Mouse (Mus musculus) spleen, postnatal 4 days (tissue): Measurements from ENCODE around the gene Bri3bp.
"Not testable (repeated sequence)": the region's sequence is repeated elsewhere in the genome, so short reads cannot be mapped to it uniquely, and the experiment has no call there.

Experiments used
- DNase-seq, 2 experiments: peaks; one replicate each; pipeline ENCODE4 v3.0.0; 2022; ENCODE audit warnings: low spot score in 2 of 2

Bri3bp gene

DNA sequence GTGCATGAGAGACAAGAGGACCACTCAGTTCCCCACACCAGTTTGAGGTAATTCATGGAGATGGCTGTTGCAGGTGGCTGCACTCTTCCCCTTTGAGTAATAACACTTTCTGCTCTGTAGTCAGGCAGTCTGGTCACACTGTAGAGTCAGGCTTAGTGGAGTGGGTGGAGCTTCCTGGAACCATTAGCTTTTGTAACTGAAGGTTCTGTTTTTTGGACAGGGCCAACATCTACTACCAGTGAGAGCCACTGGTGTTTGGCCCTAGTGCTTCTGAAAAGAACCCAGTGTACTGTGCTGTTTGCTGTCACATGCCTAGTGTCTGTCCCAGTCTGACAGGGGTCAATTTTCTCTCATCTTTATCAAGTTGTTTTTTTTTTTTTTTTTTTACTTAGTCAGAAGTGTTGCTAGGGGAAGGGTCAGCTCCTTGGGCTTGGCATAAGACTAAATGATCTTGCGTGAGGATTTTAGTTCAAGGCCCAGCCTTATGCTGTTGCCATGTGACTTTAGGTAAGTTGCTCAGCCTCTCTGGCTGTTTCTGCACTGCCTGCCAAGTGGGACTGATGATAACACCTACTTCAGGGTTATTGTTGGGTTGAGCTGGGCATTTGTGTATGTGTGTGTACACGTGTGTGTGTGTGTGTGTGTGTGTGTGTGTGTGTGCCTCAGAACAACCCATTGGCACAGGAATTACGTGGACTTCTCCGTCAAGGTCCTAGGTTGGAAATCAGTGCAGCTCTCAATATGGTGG lies 43.8 kb downstream of the Bri3bp start:
- DNase-seq, result no peak

DNA sequence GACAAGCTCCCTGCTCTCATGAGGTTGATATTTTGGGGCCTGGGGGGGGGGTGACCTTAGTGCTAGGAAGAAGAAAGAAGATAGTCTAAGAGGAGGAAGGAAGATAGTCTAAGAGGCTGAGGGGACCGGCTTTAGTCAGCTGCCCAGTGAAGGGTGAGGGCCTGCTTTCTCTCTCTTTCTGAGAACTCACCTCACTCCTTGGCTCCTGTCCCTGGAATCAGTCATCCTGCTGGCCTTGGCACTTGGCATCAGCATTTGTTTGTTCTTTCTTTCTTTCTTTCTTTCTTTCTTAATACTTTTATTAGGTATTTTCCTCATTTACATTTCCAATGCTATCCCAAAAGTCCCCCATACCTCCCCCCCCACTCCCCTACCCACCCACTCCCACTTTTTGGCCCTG lies 44.7 kb downstream of the Bri3bp start:
- no peak for DNase-seq

DNA sequence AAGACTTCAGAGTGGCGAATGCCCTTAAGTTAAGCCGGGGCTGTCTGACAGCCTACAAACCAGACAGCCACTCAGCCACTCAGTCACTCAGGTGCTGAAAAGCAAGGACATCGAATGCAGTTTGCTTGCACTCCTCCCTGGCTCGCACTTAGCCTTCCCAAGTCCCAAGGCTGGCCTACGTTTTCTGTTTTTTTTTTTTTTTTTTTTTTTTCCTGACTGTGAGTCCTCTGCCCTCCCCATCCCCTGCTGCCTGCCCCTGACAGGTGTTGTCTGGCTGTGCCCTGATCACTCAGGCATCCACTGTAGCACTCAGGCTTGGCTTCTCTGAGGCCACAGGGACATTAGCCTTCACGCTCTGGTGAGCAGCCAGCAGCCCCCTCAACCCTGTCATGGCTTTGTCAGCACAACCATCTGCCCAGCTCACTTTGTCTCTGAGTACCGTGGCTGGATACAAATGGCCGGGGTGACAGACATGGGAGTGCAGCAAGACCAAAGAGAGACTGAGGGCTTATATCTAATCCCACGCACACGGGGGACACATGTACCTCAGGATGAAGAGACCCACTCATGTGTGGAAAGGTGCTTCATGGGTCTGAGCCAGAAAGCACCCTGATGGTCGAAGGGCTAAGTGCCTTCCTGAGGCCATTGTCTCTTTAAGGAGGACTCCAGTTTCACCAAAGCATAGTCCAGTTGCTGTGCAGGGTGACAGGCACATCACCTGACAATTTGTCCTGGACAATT lies 46.2 kb downstream of the Bri3bp start:
- DNase-seq, result no peak

DNA sequence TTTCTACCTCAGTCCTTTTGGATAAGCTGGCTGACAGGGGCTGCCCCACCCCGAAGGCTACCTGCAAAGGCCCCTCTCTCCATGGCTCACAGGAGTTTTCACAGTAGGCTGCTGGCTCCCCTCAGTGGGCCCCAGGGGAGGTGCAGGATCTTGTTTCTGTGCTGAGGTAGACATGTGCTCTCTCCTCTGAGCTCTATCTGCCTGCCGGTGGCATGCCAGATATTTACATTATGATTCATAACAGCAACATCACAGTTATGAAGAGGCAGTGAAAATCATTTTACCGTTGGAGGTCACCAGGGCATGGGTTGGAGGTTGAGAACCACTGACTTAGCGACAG lies 46.7 kb downstream of the Bri3bp start:
- DNase-seq, result peak in 1 of 2 experiments; percentile 36

DNA sequence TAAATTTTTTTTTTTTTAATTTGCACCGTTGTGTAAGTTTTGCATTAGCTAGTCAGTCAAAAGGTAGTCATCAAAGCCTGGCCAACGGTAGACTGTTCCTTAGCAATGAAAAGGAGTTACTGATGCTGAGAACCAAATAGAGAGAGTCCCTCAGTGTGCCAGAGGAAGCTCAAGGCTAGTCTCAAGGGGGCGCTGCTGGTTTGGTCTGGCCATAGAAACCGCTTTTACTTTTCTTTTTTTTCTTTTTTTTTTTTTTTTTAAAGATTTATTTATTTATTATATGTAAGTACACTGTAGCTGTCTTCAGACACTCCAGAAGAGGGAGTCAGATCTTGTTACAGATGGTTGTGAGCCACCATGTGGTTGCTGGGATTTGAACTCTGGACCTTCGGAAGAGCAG lies 47.6 kb downstream of the Bri3bp start:
- not testable (repeated sequence) for DNase-seq

DNA sequence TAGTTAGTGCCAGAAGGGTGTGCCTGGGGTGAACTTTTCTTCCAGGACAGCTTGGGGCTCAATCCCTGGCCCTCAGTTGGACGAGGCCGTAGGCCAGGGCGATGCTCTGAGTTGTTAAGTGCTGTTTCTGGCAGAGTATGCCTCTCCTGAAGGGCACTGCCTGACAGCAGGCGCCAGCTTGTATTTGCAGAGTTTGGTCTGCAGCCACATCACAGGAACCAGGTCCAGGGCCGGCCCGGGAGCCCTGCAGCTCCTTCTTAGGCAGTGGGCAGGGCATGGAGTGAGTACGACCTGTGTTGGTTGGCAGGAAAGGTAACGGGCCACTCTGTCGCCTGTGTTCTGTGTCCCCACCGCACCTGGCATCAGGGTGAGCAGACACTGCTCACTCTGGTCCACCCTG lies 49.7 kb downstream of the Bri3bp start:
- no peak for DNase-seq

DNA sequence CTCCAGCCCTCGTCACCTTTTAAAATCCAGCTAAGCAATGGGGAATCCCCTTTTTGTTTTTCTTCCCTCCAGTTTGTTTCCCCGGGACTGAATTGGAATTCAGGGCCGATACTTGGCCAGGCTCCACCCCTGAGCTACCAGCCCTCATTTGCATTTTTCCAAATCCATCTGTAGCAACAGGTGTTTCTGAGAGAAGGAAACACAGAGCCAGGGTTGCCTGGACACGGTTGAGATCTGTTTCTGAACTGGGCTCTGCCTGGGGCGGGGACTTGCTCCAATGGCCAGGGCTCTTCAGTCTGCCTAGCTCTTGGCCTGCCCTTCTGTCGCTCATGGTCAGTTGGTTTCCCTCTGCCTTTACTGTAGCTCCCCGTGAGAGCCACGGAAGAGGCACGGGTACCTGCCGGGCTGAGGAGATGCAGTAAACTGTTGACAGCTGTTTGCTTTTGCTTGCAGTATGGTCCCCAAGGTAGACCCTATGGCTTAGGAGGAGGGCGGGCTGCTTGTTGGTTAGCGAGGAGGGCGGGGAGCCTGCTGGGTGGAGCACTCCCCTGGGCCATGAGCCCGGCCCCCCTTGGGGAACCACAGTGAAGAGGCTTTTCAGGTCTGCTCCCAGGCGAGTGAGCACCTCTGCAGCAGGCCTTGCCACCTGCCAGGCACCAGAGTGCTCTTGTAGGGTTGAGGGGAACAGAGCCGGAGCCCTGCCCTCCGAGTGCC lies 51.2 kb downstream of the Bri3bp start:
- no peak for DNase-seq

DNA sequence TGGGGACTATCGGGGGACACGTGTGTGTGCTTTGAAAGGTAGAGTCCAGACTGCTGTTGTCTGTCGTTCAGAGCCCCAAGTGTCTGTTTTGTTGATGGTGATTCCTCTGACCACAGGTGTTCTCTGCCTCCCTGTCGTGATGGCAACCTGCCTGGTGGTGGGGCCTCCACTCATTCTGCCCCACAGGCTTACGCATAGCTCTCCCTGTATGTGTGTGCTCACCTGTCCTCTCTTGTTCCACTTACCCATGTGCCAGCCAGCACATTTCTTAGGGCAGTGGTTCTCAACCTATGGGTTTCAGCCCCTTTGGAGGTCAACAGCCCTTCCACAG lies 51.7 kb downstream of the Bri3bp start:
- DNase-seq, result no peak

DNA sequence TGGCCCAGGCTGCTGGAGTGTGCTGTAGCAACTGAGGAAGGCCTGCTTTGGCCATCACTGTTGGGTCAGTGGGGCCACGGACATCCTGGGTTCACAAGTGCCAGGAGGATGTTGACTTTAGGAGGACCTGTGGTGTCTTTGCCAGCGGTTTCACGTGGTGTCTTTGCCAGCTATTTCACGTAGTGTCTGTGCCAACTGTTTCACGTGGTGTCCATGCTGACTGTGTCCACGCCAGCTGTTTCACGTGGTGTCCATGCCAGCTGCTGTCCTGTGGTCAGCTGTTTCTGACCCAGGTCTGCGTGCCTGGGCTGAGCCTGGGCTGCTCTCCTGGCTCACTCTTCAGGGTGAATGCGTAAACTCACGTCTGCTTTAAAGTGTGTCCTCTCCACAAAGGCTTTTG lies 54.3 kb downstream of the Bri3bp start:
- DNase-seq, result no peak

DNA sequence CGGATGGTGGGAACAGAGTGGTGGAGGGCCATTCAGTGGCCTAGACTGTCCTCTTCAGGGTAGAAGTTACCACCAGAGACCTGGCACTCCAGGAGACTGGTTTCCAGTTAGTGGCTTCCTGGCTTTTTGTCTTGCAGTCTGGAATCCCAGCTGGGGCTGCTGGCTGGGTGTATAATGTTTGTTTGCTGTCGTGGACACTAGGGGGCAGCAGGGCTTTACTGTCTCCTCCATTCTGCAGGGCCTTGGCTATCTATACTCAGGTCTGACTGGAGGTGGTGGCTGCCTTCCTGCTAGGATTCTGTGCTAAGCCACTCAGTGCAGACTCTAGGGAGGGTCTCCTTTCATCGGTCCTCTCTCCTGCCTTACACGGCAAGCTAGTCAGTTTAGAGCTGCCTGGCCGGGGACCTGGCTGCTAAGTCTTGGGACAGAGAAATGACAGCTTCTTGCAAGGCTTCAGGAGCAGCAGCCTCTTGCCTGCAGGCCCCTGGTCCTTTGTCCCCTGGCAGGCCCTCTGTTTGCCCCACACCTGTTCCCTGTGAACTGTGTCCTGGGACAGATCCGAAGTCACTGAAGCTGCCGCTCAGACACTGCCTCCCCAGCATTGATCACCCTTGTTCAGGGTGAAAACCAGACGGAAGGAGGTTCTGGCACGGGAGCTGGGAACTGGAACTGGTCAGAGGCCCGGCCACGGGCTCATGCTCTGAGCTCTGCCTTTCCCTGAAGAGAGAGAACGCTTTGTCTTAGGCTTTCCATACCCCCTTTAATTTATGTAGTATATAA lies 56.6 kb downstream of the Bri3bp start:
- DNase-seq, result peak; percentile 55 to 80

DNA sequence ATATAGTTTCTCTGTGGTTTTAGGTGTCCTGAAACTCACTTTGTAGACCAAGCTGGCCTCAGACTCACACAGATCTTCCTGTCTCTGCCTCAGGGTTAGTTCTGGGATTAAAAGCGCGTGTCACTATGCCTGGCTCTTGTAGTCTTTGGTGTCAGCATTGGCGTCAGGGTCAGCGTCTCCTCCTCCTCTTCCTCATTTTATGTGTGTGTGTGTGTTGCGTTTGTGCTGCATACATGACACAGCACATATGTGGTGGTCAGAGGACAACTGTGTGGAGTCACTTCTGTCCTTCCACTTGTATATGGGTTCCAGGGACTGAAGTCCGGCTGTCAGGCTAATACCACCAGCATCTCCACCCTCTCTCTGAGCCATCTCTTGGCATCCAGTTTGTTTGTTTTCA lies 60.1 kb downstream of the Bri3bp start:
- DNase-seq, result no peak

DNA sequence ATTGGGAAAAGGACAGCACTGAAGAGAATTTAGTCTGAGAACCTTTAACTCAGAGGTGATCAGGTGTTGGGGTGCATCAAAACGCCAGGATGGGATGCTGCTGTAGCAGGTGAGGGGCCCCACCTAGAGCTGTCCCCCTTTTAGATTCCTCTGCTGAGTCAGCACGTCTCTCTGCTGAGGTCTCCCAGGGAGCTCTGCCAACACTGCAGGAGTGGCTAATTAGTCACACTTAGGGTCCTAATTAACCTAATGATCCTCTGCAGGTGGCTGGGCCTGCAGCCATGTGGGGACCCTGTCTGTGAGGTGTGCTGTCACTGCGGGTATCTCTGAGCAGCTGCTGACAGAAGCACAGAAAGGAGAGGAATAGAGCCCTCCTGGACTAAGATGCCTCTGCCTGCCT lies 60.8 kb downstream of the Bri3bp start:
- DNase-seq, result no peak

DNA sequence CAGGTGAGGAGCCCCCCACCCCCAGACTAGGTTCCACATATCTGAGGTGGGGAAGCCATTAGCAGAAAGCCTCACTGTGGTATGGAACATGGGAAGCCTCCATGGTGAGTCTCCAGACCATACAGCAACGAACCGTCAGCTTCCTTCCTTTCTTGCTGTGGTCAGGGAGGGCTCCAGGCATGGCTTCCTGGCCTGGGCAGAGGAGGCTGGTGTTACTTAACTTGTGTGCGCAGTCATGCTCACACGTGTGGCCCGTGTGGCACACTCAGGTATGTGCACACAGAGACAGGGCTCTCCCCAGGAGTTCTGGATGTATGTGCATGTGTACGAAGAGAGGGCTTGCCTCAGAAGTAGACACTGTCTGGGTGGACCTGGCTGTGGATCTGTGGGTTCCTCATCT lies 62.3 kb downstream of the Bri3bp start:
- DNase-seq, result no peak

DNA sequence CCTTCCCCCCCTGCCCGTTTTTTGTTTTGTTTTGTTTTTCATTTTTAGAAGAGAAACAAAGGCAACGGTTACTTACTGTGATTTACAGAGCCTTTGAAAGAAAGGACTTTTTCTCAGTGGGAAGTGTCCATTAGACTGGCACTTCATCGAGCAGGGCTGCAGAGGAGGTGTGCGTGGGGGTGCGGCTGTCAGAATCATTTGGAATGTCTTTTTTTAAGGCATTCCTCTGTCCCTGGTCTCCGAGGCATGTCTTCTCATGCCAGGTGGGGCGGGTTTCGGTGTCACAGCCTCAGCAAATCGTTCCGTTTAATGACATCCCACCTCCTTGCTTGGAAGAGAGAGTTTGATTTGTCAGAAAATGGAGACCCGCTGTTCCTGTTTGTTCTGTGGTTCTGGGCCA lies 63.3 kb downstream of the Bri3bp start:
- DNase-seq, result no peak

DNA sequence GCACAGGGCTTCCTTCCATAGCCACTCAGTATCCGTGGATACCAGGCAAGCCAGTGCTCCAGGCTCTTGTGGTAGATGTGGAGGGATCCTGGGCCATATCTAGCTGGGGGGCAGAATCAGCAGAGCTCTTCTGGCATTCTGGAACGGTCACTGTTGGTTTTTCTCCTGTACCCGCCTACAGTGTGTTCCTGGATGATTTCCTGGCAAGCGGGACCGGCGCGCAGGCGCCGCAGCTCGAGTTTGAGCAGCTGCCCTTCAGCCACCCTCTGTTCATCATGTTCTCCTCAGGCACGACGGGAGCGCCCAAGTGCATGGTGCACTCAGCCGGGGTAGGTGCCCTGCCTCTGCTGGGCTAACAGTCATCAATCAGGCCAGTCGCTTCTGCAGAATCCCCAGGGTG lies 64.6 kb downstream of the Bri3bp start:
- DNase-seq, result no peak

DNA sequence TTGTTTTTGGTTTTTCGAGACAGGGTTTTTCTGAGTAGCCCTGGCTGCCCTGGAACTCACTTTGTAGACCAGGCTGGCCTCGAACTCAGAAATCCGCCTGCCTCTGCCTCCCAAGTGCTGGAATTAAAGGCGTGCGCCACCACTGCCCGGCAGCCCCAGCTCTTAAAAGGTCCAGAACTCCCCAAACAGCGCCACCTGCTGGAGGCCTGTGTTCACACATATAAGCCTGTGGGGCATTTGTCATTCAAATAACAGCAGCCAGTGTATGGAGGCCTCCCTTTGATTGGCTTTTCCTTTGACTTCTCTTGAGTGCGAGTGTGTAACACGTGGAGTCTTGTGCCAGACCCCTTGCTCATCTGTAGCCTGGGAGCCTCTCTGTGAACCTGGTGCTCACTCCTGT lies 66.2 kb downstream of the Bri3bp start:
- DNase-seq, result no peak

DNA sequence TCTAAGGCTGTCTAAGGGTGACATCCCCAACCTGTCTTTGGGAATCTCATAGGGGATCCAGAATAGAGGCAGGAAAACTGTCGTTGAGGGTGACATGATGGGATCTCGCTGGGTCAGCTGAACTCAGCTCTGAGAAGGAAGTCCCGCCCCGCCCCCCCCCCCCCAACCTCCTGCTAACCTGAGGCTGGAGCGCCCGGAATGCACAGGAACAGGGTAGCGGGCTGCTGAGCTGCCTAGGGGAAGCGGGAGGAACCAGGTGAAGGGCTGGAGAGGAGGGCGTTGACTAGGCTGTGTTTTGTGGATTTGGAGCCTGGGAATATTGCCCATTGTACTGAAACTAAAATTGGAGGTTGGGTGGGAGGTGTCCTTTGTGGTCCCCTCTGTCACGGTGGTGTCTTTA lies 66.6 kb downstream of the Bri3bp start:
- no peak for DNase-seq

DNA sequence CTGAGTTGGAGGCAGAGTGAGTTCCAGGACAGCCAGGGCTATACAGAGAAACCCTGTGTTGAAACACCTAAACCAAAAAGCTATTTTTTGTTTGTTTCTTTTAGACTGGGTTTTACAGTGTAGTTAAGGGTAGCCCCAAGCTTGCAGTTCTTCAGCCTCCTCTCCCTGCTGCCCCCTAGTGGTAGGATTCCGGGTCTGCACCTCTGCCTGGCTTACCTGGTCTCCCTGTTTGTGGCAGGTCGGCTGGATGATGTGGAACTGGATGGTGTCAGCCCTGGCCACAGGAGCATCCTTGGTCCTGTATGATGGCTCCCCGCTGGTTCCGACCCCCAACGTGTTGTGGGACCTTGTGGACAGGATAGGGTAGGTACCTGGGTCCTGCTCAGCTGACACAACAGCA lies 68.2 kb downstream of the Bri3bp start:
- DNase-seq, result peak; percentile 68 to 89
